Mouse (Mus musculus): ENCODE results near the gene Capg.

GRCm38 (mm10) chr6:72567508-72567907 lies 23.3 kb downstream of the Capg start:
- TF ChIP-seq POLR2A (IDR thresholded peaks at IDR 0.05; ENCODE audit: low read depth, low read length) (no peak), CTCF (IDR thresholded peaks at IDR 0.05; ENCODE audit: borderline replicate concordance, insufficient read depth, low read length) (no peak)
